In the genomic region with DNA sequence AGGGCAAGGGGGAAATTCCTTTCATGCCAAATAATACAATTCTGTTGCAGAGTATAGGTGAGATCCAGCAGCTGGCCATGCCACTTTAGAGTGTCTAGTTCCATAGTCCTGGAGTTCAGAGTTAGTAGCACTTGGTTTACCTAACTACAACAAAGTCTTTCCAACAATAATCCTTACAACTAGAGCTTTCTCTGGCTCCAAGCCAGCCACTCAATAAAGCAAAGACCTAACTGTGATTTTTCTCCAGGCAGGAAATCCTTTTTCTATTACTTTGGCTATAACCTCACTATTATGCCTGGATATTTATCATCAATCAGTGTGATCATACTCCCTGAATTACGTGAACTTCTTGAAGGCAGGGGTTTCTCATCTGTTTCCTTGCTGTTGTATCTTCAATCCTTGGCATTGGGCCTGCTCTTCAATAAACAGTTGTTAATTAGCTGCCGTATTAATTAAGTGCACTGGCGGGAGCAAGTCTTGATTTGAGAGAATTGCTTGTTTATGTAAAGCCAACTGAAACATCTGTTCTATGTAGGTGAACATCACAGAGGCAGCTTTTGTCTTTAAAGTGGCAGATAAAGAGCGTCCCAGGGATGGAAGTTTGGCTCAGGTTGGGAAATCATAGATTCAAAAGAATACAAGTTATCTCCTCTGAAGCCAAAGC, we compare ENCODE assay signal across 13 mouse cellular contexts. TPM values are rescaled to one million over a fixed set of nuclear protein-coding genes. Genes with fewer than 3 reads are reported as not detected.
"Had no signal": no experiment of that assay in that cellular context is flagged by ENCODE, and none has a peak within 500 bp of the region (broad histone marks: within the 10 kb centered on the region; RNA-seq: fewer than 3 reads in every experiment).

No protein-coding gene starts in this region.

- H3K4me3 ChIP-seq: left cerebral cortex, adult 2 months; lung, embryonic 15.5 days; midbrain, embryonic 13.5 days; myocyte; neural tube, embryonic 15.5 days had no signal

- H3K9ac ChIP-seq: liver, embryonic 14.5 days; lung, embryonic 15.5 days; midbrain, embryonic 13.5 days; neural tube, embryonic 15.5 days had no signal

- H3K27me3 ChIP-seq: lung, embryonic 15.5 days; midbrain, embryonic 13.5 days; neural tube, embryonic 15.5 days had no signal

- H3K27ac ChIP-seq: left cerebral cortex, adult 2 months; liver, embryonic 14.5 days; lung, embryonic 15.5 days; midbrain, embryonic 13.5 days; neural tube, embryonic 15.5 days had no signal

- DNase-seq: kidney, adult 8-10 months; right cerebral cortex, postnatal 4 days; spleen, adult 18-20 months; thymus, adult 18-20 months; thymus, postnatal 36 days had no signal

- H3K36me3 ChIP-seq: lung, embryonic 15.5 days; midbrain, embryonic 13.5 days; neural tube, embryonic 15.5 days had no signal

- ATAC-seq: inflammation-experienced regulatory T-cells, adult 6 months; intestine, postnatal 0 days; midbrain, embryonic 13.5 days had no signal

- H3K4me2 ChIP-seq: lung, embryonic 15.5 days; midbrain, embryonic 13.5 days; neural tube, embryonic 15.5 days had no signal

- H3K9me3 ChIP-seq: lung, embryonic 15.5 days; midbrain, embryonic 13.5 days; neural tube, embryonic 15.5 days had no signal

- H3K4me1 ChIP-seq: midbrain, embryonic 13.5 days; neural tube, embryonic 15.5 days had no signal

RNA-seq across cellular contexts. Expression of a gene that starts 23.1 kb away (rescaled TPM):
- polyA plus RNA-seq: inflammation-experienced regulatory T-cells, adult 6 months; myocyte had no signal
